Mouse (Mus musculus) CD4-positive, CD25-positive, alpha-beta regulatory T cell, adult 4 months (primary cell): Measurements from ENCODE around the gene Nim1k. TPM values are rescaled to one million over a fixed set of nuclear protein-coding genes. Genes with fewer than 3 reads are reported as not detected.
"Not testable (repeated sequence)": the region's sequence is repeated elsewhere in the genome, so short reads cannot be mapped to it uniquely, and the experiment has no call there.

Experiments used
- ATAC-seq: one replicate; pipeline ENCODE4 v1.8.0; 2017
- polyA plus RNA-seq, 2 experiments: library from polyadenylated mRNA; unstranded; fragments of 100-300 nt; shearing (Covaris generic); gene quantifications; one replicate each; pipeline ENCODE4 v1.2.1; 2017

Gene Nim1k
- polyA plus RNA-seq, 2 experiments from 2014 or later = 0.75 to 1.1 TPM

DNA sequence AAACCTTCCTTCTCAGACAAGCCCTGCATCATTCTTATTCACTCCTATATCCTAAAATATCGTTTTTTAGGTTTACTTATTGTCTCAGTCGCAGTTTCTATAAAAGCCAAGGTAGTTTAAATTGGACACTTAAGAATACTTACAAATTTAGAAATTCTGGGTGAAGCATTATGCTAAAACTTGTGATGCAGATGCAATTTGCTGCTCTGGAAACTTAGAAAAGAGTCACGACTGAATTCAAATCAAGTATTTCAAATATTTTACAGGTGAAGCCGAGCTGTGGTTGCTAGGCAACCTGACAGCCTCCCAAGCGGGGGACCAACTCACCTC lies 66.0 kb downstream of the Nim1k start:
- ATAC-seq = no peak

DNA sequence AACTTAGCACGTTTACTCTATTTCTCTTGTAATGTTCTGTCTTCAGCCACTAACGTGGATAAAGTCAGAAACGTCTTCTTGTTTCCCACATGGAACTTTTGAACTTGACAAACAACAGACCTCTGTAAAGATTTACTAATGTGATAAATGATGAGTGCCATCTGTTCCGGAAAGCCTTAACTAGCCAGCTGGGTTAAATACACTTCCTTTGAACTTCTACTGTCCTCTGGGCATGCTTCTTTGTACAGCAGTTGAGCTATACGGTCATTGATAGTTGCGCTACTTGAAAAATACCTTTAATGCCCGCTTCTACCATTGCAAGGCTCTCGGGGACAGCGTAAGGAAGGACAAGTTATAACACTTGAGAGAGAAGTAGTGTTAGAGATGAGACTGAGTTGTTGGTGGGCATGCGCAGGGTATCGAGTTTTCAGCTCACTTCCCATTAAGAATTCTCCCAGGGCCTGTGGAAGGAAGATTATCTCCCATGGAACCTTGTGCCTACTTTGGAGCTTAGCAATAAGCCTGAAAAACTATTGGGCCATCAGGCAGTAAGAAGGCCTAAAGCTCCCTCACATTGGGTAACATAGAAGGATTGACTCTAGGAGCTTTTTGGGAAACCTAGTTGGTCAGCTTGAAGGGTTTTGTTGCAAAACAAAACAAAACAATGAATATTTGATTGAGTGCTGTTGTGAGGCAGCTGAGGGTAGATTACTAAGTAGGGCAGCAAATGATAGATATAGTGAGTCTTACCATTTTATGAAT lies 71.1 kb downstream of the Nim1k start:
- ATAC-seq = no peak

DNA sequence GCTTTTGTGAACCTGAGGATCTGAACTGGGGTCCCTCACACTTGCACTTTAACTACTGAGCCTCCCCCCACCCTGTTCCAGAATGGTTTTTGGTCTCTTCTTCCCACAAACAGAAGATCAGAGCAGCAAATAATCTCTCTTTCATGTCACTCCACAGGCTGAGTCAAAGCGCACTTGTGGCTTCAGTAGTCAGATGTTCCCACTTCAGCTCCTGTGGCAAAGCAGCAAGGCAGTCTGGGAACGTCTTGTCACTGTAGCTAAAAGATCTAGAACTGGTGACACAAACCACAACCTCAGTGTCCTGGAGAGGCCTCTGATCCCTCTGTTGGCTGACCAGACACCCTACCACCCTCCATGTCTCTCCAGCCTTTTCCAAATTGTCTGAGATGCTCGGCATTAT lies 74.5 kb downstream of the Nim1k start:
- no peak for ATAC-seq

DNA sequence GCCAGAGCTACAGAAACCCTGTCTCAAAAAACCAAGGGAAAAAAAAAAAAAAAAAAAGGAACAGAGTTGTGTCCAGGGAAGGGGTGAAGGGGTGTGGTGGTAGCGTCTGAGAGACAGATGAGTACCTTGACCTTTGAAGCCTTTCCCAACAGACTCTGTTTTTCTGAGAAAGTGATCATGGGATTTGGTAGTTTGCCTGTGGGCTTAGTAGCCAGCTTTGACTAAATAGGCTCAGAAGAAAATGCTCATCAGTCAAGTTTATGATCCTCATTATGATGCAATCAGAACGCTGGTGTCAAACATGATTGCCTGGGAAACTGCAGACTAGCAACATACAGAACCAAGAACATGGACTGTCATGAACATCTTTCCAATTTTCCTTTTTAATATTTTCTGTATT lies 76.0 kb downstream of the Nim1k start:
- ATAC-seq = no peak

DNA sequence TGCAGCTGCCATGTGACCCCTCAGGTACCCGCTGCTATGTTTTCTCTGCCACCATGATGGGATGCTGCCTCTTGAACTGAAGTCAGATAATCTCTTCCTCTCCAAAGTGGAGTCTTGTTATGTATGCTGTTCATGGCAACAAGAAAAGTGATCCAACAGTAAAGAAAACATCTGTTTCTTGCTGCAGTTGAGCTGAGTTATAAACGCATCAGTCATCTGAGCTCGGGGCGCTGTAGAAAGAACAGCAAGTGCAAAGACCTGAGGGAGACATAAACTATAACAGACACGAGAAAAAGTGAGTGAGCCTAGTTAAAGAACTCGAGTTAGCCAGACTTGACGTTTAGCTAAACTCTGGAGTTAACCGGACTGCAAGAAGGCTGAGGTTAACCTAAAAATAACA lies 76.9 kb downstream of the Nim1k start:
- no peak for ATAC-seq

DNA sequence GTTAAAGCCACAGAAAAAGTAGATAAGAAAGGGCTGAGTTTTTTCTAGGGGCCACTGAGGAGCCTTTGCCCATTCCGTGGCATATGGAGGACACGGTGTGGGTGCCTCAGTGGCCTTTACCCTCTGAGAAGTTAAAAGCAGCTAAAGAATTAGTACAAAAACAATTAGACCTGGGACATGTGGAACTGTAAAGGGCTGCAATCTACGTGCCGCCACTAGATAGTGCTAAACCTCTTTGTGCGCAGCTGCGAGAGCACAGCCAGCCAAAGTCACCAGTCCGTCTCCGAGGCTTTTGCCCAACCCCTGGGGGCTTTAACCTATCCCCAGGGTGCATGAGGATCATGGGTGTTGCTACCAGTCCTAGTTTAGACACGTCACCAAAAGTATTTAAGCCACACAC lies 94.3 kb downstream of the Nim1k start:
- not testable (repeated sequence) for ATAC-seq

Other genes starting within 250 kb of the Nim1k start
- gene Ccl28, start 132.1 kb downstream of the Nim1k start, polyA plus RNA-seq = not detected
- gene Hmgcs1, start 65.5 kb downstream of the Nim1k start, polyA plus RNA-seq = 10 to 100 TPM; 47.8 to 54.1 TPM
- 10 to 100 TPM; 26.1 to 29.2 TPM for gene Zfp131, start 35.0 kb upstream of the Nim1k start, polyA plus RNA-seq
- not detected for gene AF067063, start 74.3 kb upstream of the Nim1k start, polyA plus RNA-seq
- not detected for gene D13Ertd608e, start 80.1 kb upstream of the Nim1k start, polyA plus RNA-seq
- gene Tcstv1, start 138.9 kb upstream of the Nim1k start, polyA plus RNA-seq = not detected
- not detected for gene Gm21761, start 173.4 kb upstream of the Nim1k start, polyA plus RNA-seq
- not detected for gene B020031M17Rik, start 194.9 kb upstream of the Nim1k start, polyA plus RNA-seq